Mouse (Mus musculus) stomach, embryonic 14.5 days (tissue): ENCODE results near the gene Ttc21a. TPM values are rescaled to one million over a fixed set of nuclear protein-coding genes. Genes with fewer than 3 reads are reported as not detected.

Experiments used
- ATAC-seq: fragments of 200-750 bp; cut with Nextera tagmentation; 2 replicates; pipeline ENCODE4 v1.8.0; 2017; ENCODE audit warnings: low read depth, moderate TSS enrichment; ENCODE audit not compliant: insufficient number of reproducible peaks, insufficient read depth, low FRiP score
- H3K27ac ChIP-seq: fragments of 300-500 bp; sonication (generic); 2 replicates; pipeline ENCODE4 v1.5.1; 2014; ENCODE audit warnings: mild to moderate bottlenecking, low read length, moderate library complexity, mixed read lengths
- H3K27me3 ChIP-seq: fragments of 300-500 bp; sonication (generic); 2 replicates; pipeline ENCODE4 v1.6.1; 2014; ENCODE audit warnings: low read length, control low read depth, mixed read lengths; ENCODE audit not compliant: control insufficient read depth, insufficient read depth
- H3K36me3 ChIP-seq: fragments of 300-500 bp; sonication (generic); 2 replicates; pipeline ENCODE4 v1.6.1; 2014; ENCODE audit warnings: mild to moderate bottlenecking, control low read depth, low read length, moderate library complexity, mixed read lengths; ENCODE audit not compliant: control insufficient read depth, insufficient read depth
- H3K4me1 ChIP-seq: fragments of 300-500 bp; sonication (generic); 2 replicates; pipeline ENCODE4 v1.6.1; 2014; ENCODE audit warnings: low read length, control low read depth, mixed read lengths; ENCODE audit not compliant: control insufficient read depth, insufficient read depth
- H3K4me2 ChIP-seq: fragments of 300-500 bp; sonication (generic); replicated peaks from 2 replicates; pipeline ENCODE4 v1.6.1; 2014; ENCODE audit warnings: low read depth, low read length, control low read depth
- H3K4me3 ChIP-seq: fragments of 300-500 bp; sonication (generic); 2 replicates; pipeline ENCODE4 v1.5.1; 2014; ENCODE audit warnings: low read depth, low read length, control low read depth
- H3K9ac ChIP-seq: fragments of 300-500 bp; sonication (generic); replicated peaks from 2 replicates; pipeline ENCODE4 v1.6.1; 2014; ENCODE audit warnings: low read depth, mild to moderate bottlenecking, control low read depth, low read length, moderate library complexity, mixed read lengths
- H3K9me3 ChIP-seq: fragments of 300-500 bp; sonication (generic); 2 replicates; pipeline ENCODE4 v1.6.1; 2016; ENCODE audit warnings: low read depth, low read length, control low read depth; ENCODE audit not compliant: control insufficient read depth
- WGBS: fragments of 180-500 bp; shearing (Covaris S2); extraction: QIAGEN DNeasy Blood & Tissue Kit; methylation state at CpG from one replicate; pipeline ENCODE4 v1.1.7; 2014; 5-methylcytosine and 5-hydroxymethylcytosine counted together
- polyA plus RNA-seq: library from polyadenylated mRNA; unstranded; fragments of >200 nt; fragmentation: Nextera tagmentation; extraction: Ambion mirVana; gene quantifications from 2 replicates; pipeline ENCODE4 v1.2.1, GENCODE M21; 2014

Ttc21a gene
- polyA plus RNA-seq, 1 experiment from 2014 or later: 0.09 TPM

DNA sequence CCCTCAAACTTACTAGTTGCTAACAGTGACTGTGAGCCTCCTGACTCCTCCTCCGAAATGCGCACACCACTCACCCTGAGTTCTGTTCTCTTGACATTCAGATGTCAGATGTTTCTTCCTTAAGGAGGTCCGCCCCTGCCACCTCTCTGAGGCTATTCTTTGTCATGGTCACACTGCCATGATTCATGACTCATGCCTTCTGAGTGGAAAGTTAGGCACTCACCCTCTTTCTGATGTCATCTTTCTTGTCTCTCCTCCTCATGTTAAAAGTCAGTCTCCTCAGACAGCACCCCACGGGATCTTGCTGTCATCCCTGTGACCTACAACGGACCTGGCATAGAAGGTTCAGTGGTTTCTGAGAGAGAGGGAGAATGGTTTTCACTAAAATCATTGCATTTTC is 75.4 kb downstream of the Ttc21a start:
- H3K36me3 ChIP-seq: no peaks in the 10 kb centered on the region
- ATAC-seq: no peak
- H3K9ac ChIP-seq: no peak overlapping the region
- 79% methylated on average over 5 of the region's 5 CpGs for WGBS
- no peak overlapping the region for H3K4me2 ChIP-seq
- H3K27ac ChIP-seq: no peak overlapping the region
- H3K9me3 ChIP-seq: no peaks in the 10 kb centered on the region
- no peaks in the 10 kb centered on the region for H3K27me3 ChIP-seq
- H3K4me3 ChIP-seq: no peak overlapping the region
- peaks cover 8% of the 10 kb centered on the region; the same call in 1 of the 2 replicates for H3K4me1 ChIP-seq

DNA sequence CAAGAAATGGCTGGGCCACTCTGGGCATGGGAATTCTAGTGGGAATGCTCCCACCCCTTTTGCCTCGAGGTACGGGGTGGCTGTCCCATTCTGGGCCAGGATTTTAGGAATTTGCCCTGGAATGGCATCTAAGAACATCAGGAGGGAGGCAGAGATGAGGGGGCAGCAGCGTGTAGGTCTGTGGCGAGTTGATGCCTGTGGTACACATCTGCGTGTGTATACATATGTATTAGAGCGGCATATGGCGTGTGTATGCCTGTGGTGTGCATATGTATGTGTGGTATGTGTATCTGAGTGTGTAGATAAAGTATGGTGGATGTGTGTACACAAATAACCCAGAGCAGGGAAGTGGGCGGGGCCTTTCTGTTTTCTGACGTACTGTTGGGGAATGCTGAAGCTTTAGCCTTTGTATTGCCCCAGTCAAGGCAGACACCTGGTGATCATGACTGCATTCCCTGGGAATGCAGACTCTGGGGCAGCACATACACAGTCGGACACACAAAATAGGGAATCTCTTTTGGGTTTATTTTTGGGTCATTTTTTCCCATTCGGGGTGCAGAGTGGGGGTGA is 75.9 kb downstream of the Ttc21a start:
- WGBS: 66% methylated on average over 11 of the region's 11 CpGs

DNA sequence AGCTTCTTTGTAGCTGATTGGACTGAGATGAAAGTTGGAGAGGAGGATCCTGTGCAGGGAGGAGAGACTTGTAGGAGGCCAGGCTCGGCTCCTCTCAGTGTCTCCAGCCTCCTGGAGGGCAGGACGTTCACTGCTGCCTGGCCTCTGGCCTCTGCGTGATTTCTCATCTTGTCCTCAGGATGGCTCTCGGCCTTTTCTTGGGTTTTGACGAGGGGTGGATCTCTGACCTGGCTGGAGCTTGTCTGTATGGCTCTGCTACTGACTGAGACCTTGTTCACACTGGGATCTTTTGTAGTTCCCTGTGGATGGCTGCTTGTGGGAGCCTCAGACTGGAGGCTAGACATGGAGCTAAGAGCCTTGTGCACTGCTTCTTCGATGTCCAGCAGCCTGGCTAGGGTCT is 77.4 kb downstream of the Ttc21a start:
- H3K36me3 ChIP-seq: no peaks in the 10 kb centered on the region
- H3K9me3 ChIP-seq: no peaks in the 10 kb centered on the region
- no peak overlapping the region for H3K27ac ChIP-seq
- no peaks in the 10 kb centered on the region for H3K27me3 ChIP-seq
- H3K4me1 ChIP-seq: peaks cover 8% of the 10 kb centered on the region; the same call in 1 of the 2 replicates
- H3K4me2 ChIP-seq: no peak overlapping the region
- WGBS: 58% methylated on average over 6 of the region's 6 CpGs
- H3K9ac ChIP-seq: no peak overlapping the region
- no peak overlapping the region for H3K4me3 ChIP-seq
- ATAC-seq: no peak

More for the DNA sequence above, 75.9 kb downstream of the Ttc21a start:
- no peak overlapping the region for H3K9ac ChIP-seq
- H3K4me3 ChIP-seq: no peak overlapping the region
- H3K4me1 ChIP-seq: peaks cover 8% of the 10 kb centered on the region; the same call in 1 of the 2 replicates
- no peaks in the 10 kb centered on the region for H3K9me3 ChIP-seq
- no peak for ATAC-seq
- H3K27ac ChIP-seq: no peak overlapping the region
- no peaks in the 10 kb centered on the region for H3K27me3 ChIP-seq
- H3K4me2 ChIP-seq: no peak overlapping the region
- H3K36me3 ChIP-seq: no peaks in the 10 kb centered on the region

DNA sequence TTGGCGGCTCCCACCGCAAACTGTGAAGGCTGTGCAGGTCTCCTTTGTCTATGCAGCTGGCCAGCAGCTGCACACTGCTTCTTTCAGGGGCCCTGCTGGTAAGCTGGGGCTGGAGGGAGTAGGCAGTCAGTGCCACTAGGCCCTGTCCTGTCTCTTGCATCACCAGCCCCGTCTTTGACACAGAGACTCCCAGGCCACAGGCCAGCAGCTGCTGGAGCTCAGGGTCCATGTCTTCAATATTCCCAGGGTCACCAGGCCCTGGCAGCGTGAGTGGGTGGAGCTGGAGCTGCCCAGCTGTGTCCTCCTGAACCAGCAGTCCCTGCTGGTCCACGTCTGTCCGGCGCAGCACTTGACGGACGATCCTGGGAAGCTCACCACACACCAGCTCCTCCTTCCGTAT is 79.5 kb downstream of the Ttc21a start:
- Histone ChIP-seq H3K9ac (no peak overlapping the region), H3K36me3 (no peaks in the 10 kb centered on the region)

More for the DNA sequence above, 79.5 kb downstream of the Ttc21a start:
- Histone ChIP-seq H3K27me3 (no peaks in the 10 kb centered on the region), H3K4me1 (peaks cover 12% of the 10 kb centered on the region; the same call in 1 of the 2 replicates), H3K4me3 (no peak overlapping the region), H3K4me2 (no peak overlapping the region), H3K27ac (no peak overlapping the region), H3K9me3 (no peaks in the 10 kb centered on the region)
- no peak for ATAC-seq
- WGBS: 54% methylated on average over 10 of the region's 10 CpGs

Other genes starting within 250 kb of the Ttc21a start
- gene Scn10a, start 218.3 kb upstream of the Ttc21a start, polyA plus RNA-seq: not detected in 2 replicates
- gene Scn11a, start 112.2 kb upstream of the Ttc21a start, polyA plus RNA-seq: not detected in 2 replicates
- 54.0 and 57.9 TPM in 2 replicates for gene Wdr48, start 42.7 kb upstream of the Ttc21a start, polyA plus RNA-seq
- 20.9 and 29.5 TPM in 2 replicates for gene Gorasp1, start within 50 bp of the Ttc21a start, polyA plus RNA-seq
- gene Csrnp1, start 47.1 kb downstream of the Ttc21a start, polyA plus RNA-seq: 2.5 and 3.2 TPM in 2 replicates
- 0.07 and 0.08 TPM in 2 replicates for gene Xirp1, start 86.0 kb downstream of the Ttc21a start, polyA plus RNA-seq
- gene Cx3cr1, start 132.3 kb downstream of the Ttc21a start, polyA plus RNA-seq: 12.9 and 13.7 TPM in 2 replicates
- 0.22 and 0.27 TPM in 2 replicates for gene Ccr8, start 154.5 kb downstream of the Ttc21a start, polyA plus RNA-seq
- 25.9 and 31.0 TPM in 2 replicates for gene Slc25a38, start 172.8 kb downstream of the Ttc21a start, polyA plus RNA-seq
- 1,874 and 2,010 TPM in 2 replicates for gene Rpsa, start 190.1 kb downstream of the Ttc21a start, polyA plus RNA-seq
- gene Mobp, start 212.1 kb downstream of the Ttc21a start, polyA plus RNA-seq: not detected in 2 replicates